Mouse (Mus musculus): ENCODE measurements around the gene Trp73. TPM values are rescaled to one million over a fixed set of nuclear protein-coding genes. Genes with fewer than 3 reads are reported as not detected.

The Trp73 gene
- polyA plus RNA-seq, 1 experiment from 2014 or later: 0.75 TPM

- ATAC-seq (ENCODE audit: insufficient number of reproducible peaks, low FRiP score, low TSS enrichment, low read depth) (no peak), DNase-seq (ENCODE audit: low spot score) (no peak)
- H3K9me3 ChIP-seq (ENCODE audit: control insufficient read depth, low read length): no peaks in the 10 kb centered on the region
- peaks cover 29% of the 10 kb centered on the region for H3K36me3 ChIP-seq (ENCODE audit: control insufficient read depth, insufficient read depth, low read length)
- no peak overlapping the region for H3K9ac ChIP-seq (ENCODE audit: low read length)
- WGBS: 15% methylated on average over 8 of the region's 8 CpGs
- H3K4me1 ChIP-seq (ENCODE audit: control insufficient read depth, insufficient read depth, low read length): peaks cover 8% of the 10 kb centered on the region
- H3K4me2 ChIP-seq (ENCODE audit: low read depth, severe bottlenecking): no peak overlapping the region
- no peak overlapping the region for H3K27ac ChIP-seq (replicated peaks; ENCODE audit: low read depth, low read length)
- H3K4me3 ChIP-seq (ENCODE audit: low read depth, low read length): no peak overlapping the region
- peaks cover 26% of the 10 kb centered on the region for H3K27me3 ChIP-seq (ENCODE audit: control insufficient read depth, insufficient read depth, low read length)
Measured at GRCm38 (mm10) chr4:154023754-154024601, 116.0 kb downstream of the Trp73 start.

GRCm38 (mm10) chr4:154022844-154023243 lies 117.2 kb downstream of the Trp73 start:
- Histone ChIP-seq H3K27me3 (ENCODE audit: control insufficient read depth, insufficient read depth, low read length) (peaks cover 26% of the 10 kb centered on the region), H3K4me1 (ENCODE audit: control insufficient read depth, insufficient read depth, low read length) (peaks cover 8% of the 10 kb centered on the region), H3K4me2 (ENCODE audit: low read depth, severe bottlenecking) (no peak overlapping the region), H3K36me3 (ENCODE audit: control insufficient read depth, insufficient read depth, low read length) (peaks cover 34% of the 10 kb centered on the region), H3K27ac (replicated peaks; ENCODE audit: low read depth, low read length) (no peak overlapping the region), H3K9me3 (ENCODE audit: control insufficient read depth, low read length) (no peaks in the 10 kb centered on the region), H3K9ac (ENCODE audit: low read length) (0 out of 2 replicates have a peak overlapping the region, but pooled peaks have one; percentile 12), H3K4me3 (ENCODE audit: low read depth, low read length) (no peak overlapping the region)
- DNase-seq (ENCODE audit: low spot score) (no peak), ATAC-seq (ENCODE audit: insufficient number of reproducible peaks, low FRiP score, low TSS enrichment, low read depth) (no peak)
- 42% methylated on average over 4 of the region's 4 CpGs for WGBS

- no peak overlapping the region for H3K4me3 ChIP-seq (ENCODE audit: low read depth, low read length)
- H3K36me3 ChIP-seq (ENCODE audit: control insufficient read depth, insufficient read depth, low read length): peaks cover 34% of the 10 kb centered on the region
- ATAC-seq (ENCODE audit: insufficient number of reproducible peaks, low FRiP score, low TSS enrichment, low read depth): no peak
- 84% methylated on average over 4 of the region's 4 CpGs for WGBS
- no peak for DNase-seq (ENCODE audit: low spot score)
- H3K27me3 ChIP-seq (ENCODE audit: control insufficient read depth, insufficient read depth, low read length): peaks cover 26% of the 10 kb centered on the region
- H3K9ac ChIP-seq (ENCODE audit: low read length): 0 out of 2 replicates have a peak overlapping the region, but pooled peaks have one; percentile 12
- no peaks in the 10 kb centered on the region for H3K9me3 ChIP-seq (ENCODE audit: control insufficient read depth, low read length)
- peaks cover 8% of the 10 kb centered on the region for H3K4me1 ChIP-seq (ENCODE audit: control insufficient read depth, insufficient read depth, low read length)
- no peak overlapping the region for H3K27ac ChIP-seq (replicated peaks; ENCODE audit: low read depth, low read length)
- H3K4me2 ChIP-seq (ENCODE audit: low read depth, severe bottlenecking): no peak overlapping the region
Measured at GRCm38 (mm10) chr4:154022407-154022806, 117.6 kb downstream of the Trp73 start.

GRCm38 (mm10) chr4:154021432-154021831 lies 118.6 kb downstream of the Trp73 start:
- Histone ChIP-seq H3K36me3 (ENCODE audit: control insufficient read depth, insufficient read depth, low read length) (peaks cover 36% of the 10 kb centered on the region), H3K4me1 (ENCODE audit: control insufficient read depth, insufficient read depth, low read length) (peaks cover 8% of the 10 kb centered on the region), H3K4me3 (ENCODE audit: low read depth, low read length) (no peak overlapping the region), H3K4me2 (ENCODE audit: low read depth, severe bottlenecking) (no peak overlapping the region), H3K27ac (replicated peaks; ENCODE audit: low read depth, low read length) (no peak overlapping the region), H3K27me3 (ENCODE audit: control insufficient read depth, insufficient read depth, low read length) (peaks cover 22% of the 10 kb centered on the region), H3K9ac (ENCODE audit: low read length) (no peak overlapping the region), H3K9me3 (ENCODE audit: control insufficient read depth, low read length) (no peaks in the 10 kb centered on the region)
- DNase-seq (ENCODE audit: low spot score) (no peak), ATAC-seq (ENCODE audit: insufficient number of reproducible peaks, low FRiP score, low TSS enrichment, low read depth) (no peak)
- 92% methylated on average over 9 of the region's 9 CpGs for WGBS

- ATAC-seq (ENCODE audit: insufficient number of reproducible peaks, low FRiP score, low TSS enrichment, low read depth) (no peak), DNase-seq (ENCODE audit: low spot score) (peak; percentile 28)
- Histone ChIP-seq H3K4me3 (ENCODE audit: low read depth, low read length) (no peak overlapping the region), H3K27ac (replicated peaks; ENCODE audit: low read depth, low read length) (no peak overlapping the region), H3K4me2 (ENCODE audit: low read depth, severe bottlenecking) (no peak overlapping the region), H3K4me1 (ENCODE audit: control insufficient read depth, insufficient read depth, low read length) (no peaks in the 10 kb centered on the region), H3K9ac (ENCODE audit: low read length) (no peak overlapping the region), H3K9me3 (ENCODE audit: control insufficient read depth, low read length) (no peaks in the 10 kb centered on the region), H3K27me3 (ENCODE audit: control insufficient read depth, insufficient read depth, low read length) (peaks cover 3% of the 10 kb centered on the region; the same call in 1 of the 2 replicates), H3K36me3 (ENCODE audit: control insufficient read depth, insufficient read depth, low read length) (peaks cover 43% of the 10 kb centered on the region)
- WGBS: 78% methylated on average over 7 of the region's 7 CpGs
Measured at GRCm38 (mm10) chr4:154019571-154019970, 120.4 kb downstream of the Trp73 start.

GRCm38 (mm10) chr4:154015476-154015875 lies 124.5 kb downstream of the Trp73 start:
- Histone ChIP-seq H3K4me2 (ENCODE audit: low read depth, severe bottlenecking) (no peak overlapping the region), H3K4me3 (ENCODE audit: low read depth, low read length) (no peak overlapping the region), H3K27me3 (ENCODE audit: control insufficient read depth, insufficient read depth, low read length) (no peaks in the 10 kb centered on the region), H3K27ac (replicated peaks; ENCODE audit: low read depth, low read length) (no peak overlapping the region), H3K9me3 (ENCODE audit: control insufficient read depth, low read length) (no peaks in the 10 kb centered on the region), H3K4me1 (ENCODE audit: control insufficient read depth, insufficient read depth, low read length) (peaks cover 11% of the 10 kb centered on the region), H3K9ac (ENCODE audit: low read length) (no peak overlapping the region), H3K36me3 (ENCODE audit: control insufficient read depth, insufficient read depth, low read length) (peaks cover 25% of the 10 kb centered on the region)
- 86% methylated on average over 11 of the region's 11 CpGs for WGBS
- no peak for ATAC-seq (ENCODE audit: insufficient number of reproducible peaks, low FRiP score, low TSS enrichment, low read depth)
- no peak for DNase-seq (ENCODE audit: low spot score)

GRCm38 (mm10) chr4:154012132-154012882 lies 127.7 kb downstream of the Trp73 start:
- Histone ChIP-seq H3K27ac (replicated peaks; ENCODE audit: low read depth, low read length) (peak overlapping the region; percentile 36; the same call in 1 of the 2 replicates), H3K4me3 (ENCODE audit: low read depth, low read length) (peak overlapping the region; percentile 99), H3K9ac (ENCODE audit: low read length) (peak overlapping the region; percentile 95), H3K36me3 (ENCODE audit: control insufficient read depth, insufficient read depth, low read length) (peaks cover 8% of the 10 kb centered on the region; the same call in 1 of the 2 replicates), H3K4me2 (ENCODE audit: low read depth, severe bottlenecking) (peak overlapping the region; percentile 99), H3K9me3 (ENCODE audit: control insufficient read depth, low read length) (no peaks in the 10 kb centered on the region), H3K4me1 (ENCODE audit: control insufficient read depth, insufficient read depth, low read length) (peaks cover 11% of the 10 kb centered on the region), H3K27me3 (ENCODE audit: control insufficient read depth, insufficient read depth, low read length) (no peaks in the 10 kb centered on the region)
- WGBS: 4% methylated on average over 45 of the region's 55 CpGs
- ATAC-seq (ENCODE audit: insufficient number of reproducible peaks, low FRiP score, low TSS enrichment, low read depth) (0 out of 2 replicates have a peak, but pooled peaks have one; percentile 3), DNase-seq (ENCODE audit: low spot score) (peak; percentile 36)

- H3K4me3 ChIP-seq (ENCODE audit: low read depth, low read length): peak within 1 kb of the TSS; percentile 99
- WGBS: under 1% methylated on average over 49 of the region's 59 CpGs
- peak within 1 kb of the TSS; percentile 36; the same call in 1 of the 2 replicates for H3K27ac ChIP-seq (replicated peaks; ENCODE audit: low read depth, low read length)
- no peaks in the 10 kb centered on the region for H3K9me3 ChIP-seq (ENCODE audit: control insufficient read depth, low read length)
- H3K4me1 ChIP-seq (ENCODE audit: control insufficient read depth, insufficient read depth, low read length): peaks cover 11% of the 10 kb centered on the region
- H3K9ac ChIP-seq (ENCODE audit: low read length): peak within 1 kb of the TSS; percentile 95
- ATAC-seq (ENCODE audit: insufficient number of reproducible peaks, low FRiP score, low TSS enrichment, low read depth) (peak; percentile 84), DNase-seq (ENCODE audit: low spot score) (peak; percentile 83)
- H3K27me3 ChIP-seq (ENCODE audit: control insufficient read depth, insufficient read depth, low read length): no peaks in the 10 kb centered on the region
- H3K4me2 ChIP-seq (ENCODE audit: low read depth, severe bottlenecking): peak within 1 kb of the TSS; percentile 99
- peaks cover 6% of the 10 kb centered on the region; the same call in 1 of the 2 replicates for H3K36me3 ChIP-seq (ENCODE audit: control insufficient read depth, insufficient read depth, low read length)
Measured at GRCm38 (mm10) chr4:154011646-154012089, 128.3 kb downstream of the Trp73 start, which contains the start of gene Lrrc47. TSS of gene Lrrc47 (plus strand) at chr4:154011731.

All from limb, embryonic 11.5 days (tissue).